Mouse (Mus musculus): ENCODE measurements at regions not wholly inside any gene's neighbourhood (a gene's known extent, or its start where the extent isn't known, plus 50 kb on each side); places are given as distances from the start of the nearest gene placed in this dataset.
A peak's percentile ranks its signal among the peaks of the same experiment; 100 is the strongest.

GRCm38 (mm10) chr7:118042914-118043313 is 73.1 kb downstream of the Rps15a start:
- DNase-seq: no peak

GRCm38 (mm10) chr7:118039862-118040261 is 76.1 kb downstream of the Rps15a start:
- DNase-seq: no peak

GRCm38 (mm10) chr7:118037062-118037461 is 78.9 kb downstream of the Rps15a start:
- DNase-seq: no peak

GRCm38 (mm10) chr7:118026106-118026526 is 89.9 kb downstream of the Rps15a start:
- no peak for DNase-seq

GRCm38 (mm10) chr7:118004620-118005019 is 111.4 kb downstream of the Rps15a start:
- no peak for DNase-seq

- DNase-seq: no peak
Observed at GRCm38 (mm10) chr7:118001881-118002280, 114.1 kb downstream of the Rps15a start.

GRCm38 (mm10) chr7:118001121-118001520 is 114.9 kb downstream of the Rps15a start:
- peak; percentile 47 for DNase-seq

- no peak for DNase-seq
Observed at GRCm38 (mm10) chr7:117982177-117982576, 133.8 kb downstream of the Rps15a start.

GRCm38 (mm10) chr7:117971176-117971575 is 144.8 kb downstream of the Rps15a start:
- no peak for DNase-seq

- DNase-seq: no peak
Observed at GRCm38 (mm10) chr7:117943435-117943834, 172.6 kb downstream of the Rps15a start.

GRCm38 (mm10) chr7:117939618-117940017 is 176.4 kb downstream of the Rps15a start:
- no peak for DNase-seq

GRCm38 (mm10) chr7:117934908-117935307 is 181.1 kb downstream of the Rps15a start:
- DNase-seq: no peak

- no peak for DNase-seq
Observed at GRCm38 (mm10) chr7:117931234-117931895, 184.6 kb downstream of the Rps15a start.

GRCm38 (mm10) chr7:117930392-117930791 is 185.6 kb downstream of the Rps15a start:
- no peak for DNase-seq

GRCm38 (mm10) chr7:117926396-117926795 is 189.6 kb downstream of the Rps15a start:
- no peak for DNase-seq

- no peak for DNase-seq
Observed at GRCm38 (mm10) chr7:117922270-117922669, 193.7 kb downstream of the Rps15a start.

- no peak for DNase-seq
Observed at GRCm38 (mm10) chr7:117918206-117918995, 197.6 kb downstream of the Rps15a start.

- DNase-seq: no peak
Observed at GRCm38 (mm10) chr7:117916915-117917314, 199.1 kb downstream of the Rps15a start.

- DNase-seq: no peak
Observed at GRCm38 (mm10) chr7:117912453-117912852, 203.5 kb downstream of the Rps15a start.

- no peak for DNase-seq
Observed at GRCm38 (mm10) chr7:117911062-117911461, 204.9 kb downstream of the Rps15a start.

- DNase-seq: peak; percentile 81
Observed at GRCm38 (mm10) chr7:117896528-117896927, 219.5 kb downstream of the Rps15a start.

GRCm38 (mm10) chr7:117887288-117887687 is 228.7 kb downstream of the Rps15a start:
- DNase-seq: no peak

- DNase-seq: peak; percentile 68
Observed at GRCm38 (mm10) chr7:117882803-117883202, 233.2 kb downstream of the Rps15a start.

- DNase-seq: no peak
Observed at GRCm38 (mm10) chr7:117878903-117879302, 237.1 kb downstream of the Rps15a start.

Measured in kidney, adult 9 months (tissue).